Mouse (Mus musculus) heart, embryonic 11.5 days (tissue): ENCODE data around the gene Bcas3. TPM values are rescaled to one million over a fixed set of nuclear protein-coding genes. Genes with fewer than 3 reads are reported as not detected.
A peak's percentile ranks its signal among the peaks of the same experiment; 100 is the strongest.

Experiments
- ATAC-seq: fragments of 200-750 bp; cut with Nextera tagmentation; replicated peaks from 2 replicates; pipeline ENCODE4 v1.8.0; 2017; ENCODE audit warnings: moderate library complexity; ENCODE audit not compliant: insufficient number of reproducible peaks, low FRiP score, low TSS enrichment
- H3K27ac ChIP-seq: fragments of 300-500 bp; sonication (generic); 2 replicates; pipeline ENCODE4 v1.5.1; 2014; ENCODE audit warnings: mild to moderate bottlenecking, low read depth, low read length
- H3K27me3 ChIP-seq: fragments of 300-500 bp; sonication (generic); 2 replicates; pipeline ENCODE4 v1.6.1; 2014; ENCODE audit warnings: mild to moderate bottlenecking, low read length, mixed read lengths; ENCODE audit not compliant: control insufficient read depth, insufficient read depth
- H3K36me3 ChIP-seq: fragments of 300-500 bp; sonication (generic); 2 replicates; pipeline ENCODE4 v1.6.1; 2014; ENCODE audit warnings: mild to moderate bottlenecking, low read length, moderate library complexity, mixed read lengths; ENCODE audit not compliant: control insufficient read depth, insufficient read depth
- H3K4me1 ChIP-seq: fragments of 300-500 bp; sonication (generic); 2 replicates; pipeline ENCODE4 v1.6.1; 2014; ENCODE audit warnings: low read length; ENCODE audit not compliant: control insufficient read depth, insufficient read depth
- H3K4me2 ChIP-seq: fragments of 300-500 bp; sonication (generic); 2 replicates; pipeline ENCODE4 v1.6.1; 2014; ENCODE audit warnings: mild to moderate bottlenecking, moderate library complexity
- H3K4me3 ChIP-seq: fragments of 300-500 bp; sonication (generic); 2 replicates; pipeline ENCODE4 v1.5.1; 2014; ENCODE audit warnings: low read depth, low read length
- H3K9ac ChIP-seq: fragments of 300-500 bp; sonication (generic); 2 replicates; pipeline ENCODE4 v1.6.1; 2014; ENCODE audit warnings: mild to moderate bottlenecking, low read depth, low read length, moderate library complexity
- H3K9me3 ChIP-seq: fragments of 300-500 bp; sonication (generic); replicated peaks from 2 replicates; pipeline ENCODE4 v1.6.1; 2016; ENCODE audit warnings: low read length; ENCODE audit not compliant: control insufficient read depth
- WGBS: fragments of 180-500 bp; shearing (Covaris S2); extraction: QIAGEN DNeasy Blood & Tissue Kit; methylation state at CpG from one replicate; pipeline ENCODE4 v1.1.7; 2014; ENCODE audit not compliant: insufficient replicate concordance; 5-methylcytosine and 5-hydroxymethylcytosine counted together
- polyA plus RNA-seq: library from polyadenylated mRNA; unstranded; fragments of >200 nt; fragmentation: Nextera tagmentation; extraction: Ambion mirVana; gene quantifications from 2 replicates; pipeline ENCODE4 v1.2.1, GENCODE M21; 2014

Gene Bcas3
- polyA plus RNA-seq, 1 experiment from 2014 or later = 22.8 TPM

- peak overlapping the region; percentile 12; the same call in 1 of the 2 replicates for H3K4me3 ChIP-seq
- ATAC-seq = no peak
- peaks cover 14% of the 10 kb centered on the region; the same call in 1 of the 2 replicates for H3K4me1 ChIP-seq
- no peak overlapping the region for H3K27ac ChIP-seq
- H3K9me3 ChIP-seq = no peaks in the 10 kb centered on the region
- H3K4me2 ChIP-seq = peak overlapping the region; percentile 90
- no peak overlapping the region for H3K9ac ChIP-seq
- H3K36me3 ChIP-seq = peaks cover 7% of the 10 kb centered on the region
- no peaks in the 10 kb centered on the region for H3K27me3 ChIP-seq
- WGBS = 98% methylated on average over 3 of the region's 3 CpGs
These were observed 39.6 kb upstream of the Bcas3 start for GRCm38 (mm10) chr11:85313361-85313760.

GRCm38 (mm10) chr11:85323567-85324330 is 29.2 kb upstream of the Bcas3 start:
- H3K9ac ChIP-seq = no peak overlapping the region
- ATAC-seq = no peak
- H3K4me2 ChIP-seq = no peak overlapping the region
- no peaks in the 10 kb centered on the region for H3K9me3 ChIP-seq
- H3K27ac ChIP-seq = no peak overlapping the region
- 88% methylated on average over 9 of the region's 9 CpGs for WGBS
- H3K4me3 ChIP-seq = no peak overlapping the region
- H3K36me3 ChIP-seq = peaks cover 2% of the 10 kb centered on the region; the same call in 1 of the 2 replicates
- H3K4me1 ChIP-seq = 0 out of 2 replicates have a peak, but pooled peaks cover 3% of the 10 kb centered on the region
- no peaks in the 10 kb centered on the region for H3K27me3 ChIP-seq

- Histone ChIP-seq H3K36me3 (peaks cover 4% of the 10 kb centered on the region; the same call in 1 of the 2 replicates), H3K4me2 (no peak overlapping the region), H3K27ac (no peak overlapping the region), H3K4me1 (no peaks in the 10 kb centered on the region), H3K27me3 (no peaks in the 10 kb centered on the region), H3K9ac (no peak overlapping the region), H3K4me3 (no peak overlapping the region), H3K9me3 (no peaks in the 10 kb centered on the region)
- WGBS = 88% methylated on average over 3 of the region's 3 CpGs
- ATAC-seq = no peak
These were observed 24.2 kb upstream of the Bcas3 start for GRCm38 (mm10) chr11:85328717-85329116.

- 90% methylated on average over 7 of the region's 7 CpGs for WGBS
- no peak for ATAC-seq
- Histone ChIP-seq H3K27me3 (no peaks in the 10 kb centered on the region), H3K9me3 (no peaks in the 10 kb centered on the region), H3K4me1 (no peaks in the 10 kb centered on the region), H3K4me2 (no peak overlapping the region), H3K36me3 (peaks cover 4% of the 10 kb centered on the region; the same call in 1 of the 2 replicates), H3K9ac (no peak overlapping the region), H3K27ac (no peak overlapping the region), H3K4me3 (no peak overlapping the region)
These were observed 23.6 kb upstream of the Bcas3 start for GRCm38 (mm10) chr11:85329167-85329894.

- 36% methylated on average over 4 of the region's 4 CpGs for WGBS
- no peaks in the 10 kb centered on the region for H3K4me1 ChIP-seq
- no peak overlapping the region for H3K27ac ChIP-seq
- no peak for ATAC-seq
- H3K36me3 ChIP-seq = peaks cover 5% of the 10 kb centered on the region
- no peaks in the 10 kb centered on the region for H3K27me3 ChIP-seq
- no peak overlapping the region for H3K4me3 ChIP-seq
- no peak overlapping the region for H3K9ac ChIP-seq
- no peaks in the 10 kb centered on the region for H3K9me3 ChIP-seq
- H3K4me2 ChIP-seq = no peak overlapping the region
These were observed 18.2 kb upstream of the Bcas3 start for GRCm38 (mm10) chr11:85334778-85335177.

- H3K36me3 ChIP-seq = peaks cover 5% of the 10 kb centered on the region; the same call in 1 of the 2 replicates
- no peak overlapping the region for H3K4me3 ChIP-seq
- peak; percentile 84 for ATAC-seq
- WGBS = 75% methylated on average over 6 of the region's 6 CpGs
- H3K4me1 ChIP-seq = no peaks in the 10 kb centered on the region
- H3K27me3 ChIP-seq = no peaks in the 10 kb centered on the region
- peak overlapping the region; percentile 70; the same call in 1 of the 2 replicates for H3K27ac ChIP-seq
- no peaks in the 10 kb centered on the region for H3K9me3 ChIP-seq
- H3K9ac ChIP-seq = no peak overlapping the region
- peak overlapping the region; percentile 29 for H3K4me2 ChIP-seq
These were observed 13.7 kb upstream of the Bcas3 start for GRCm38 (mm10) chr11:85339173-85339831.

GRCm38 (mm10) chr11:85340070-85340616 is 12.8 kb upstream of the Bcas3 start:
- no peaks in the 10 kb centered on the region for H3K4me1 ChIP-seq
- no peak overlapping the region; the same call in 1 of the 2 replicates for H3K4me3 ChIP-seq
- H3K9ac ChIP-seq = no peak overlapping the region
- 85% methylated on average over 7 of the region's 7 CpGs for WGBS
- no peaks in the 10 kb centered on the region for H3K9me3 ChIP-seq
- peak; percentile 59; the same call in 1 of the 2 replicates for ATAC-seq
- H3K4me2 ChIP-seq = peak overlapping the region; percentile 35
- H3K27ac ChIP-seq = peak overlapping the region; percentile 70
- H3K27me3 ChIP-seq = no peaks in the 10 kb centered on the region
- peaks cover 5% of the 10 kb centered on the region; the same call in 1 of the 2 replicates for H3K36me3 ChIP-seq

GRCm38 (mm10) chr11:85353819-85354218 is 852 bp downstream of the Bcas3 start:
- 72% methylated on average over 4 of the region's 4 CpGs for WGBS
- Histone ChIP-seq H3K36me3 (no peaks in the 10 kb centered on the region), H3K4me2 (peak overlapping the region; percentile 85), H3K27me3 (no peaks in the 10 kb centered on the region), H3K4me1 (peaks cover 6% of the 10 kb centered on the region; the same call in 1 of the 2 replicates), H3K27ac (no peak overlapping the region), H3K4me3 (peak overlapping the region; percentile 82), H3K9ac (no peak overlapping the region), H3K9me3 (no peaks in the 10 kb centered on the region)
- no peak for ATAC-seq
